Mouse (Mus musculus): ENCODE data around the gene Gm6034. TPM values are rescaled to one million over a fixed set of nuclear protein-coding genes. Genes with fewer than 3 reads are reported as not detected.
"Not testable (repeated sequence)": the region's sequence is repeated elsewhere in the genome, so short reads cannot be mapped to it uniquely, and the experiment has no call there.

The Gm6034 gene
- polyA plus RNA-seq, 1 experiment: not detected

DNA sequence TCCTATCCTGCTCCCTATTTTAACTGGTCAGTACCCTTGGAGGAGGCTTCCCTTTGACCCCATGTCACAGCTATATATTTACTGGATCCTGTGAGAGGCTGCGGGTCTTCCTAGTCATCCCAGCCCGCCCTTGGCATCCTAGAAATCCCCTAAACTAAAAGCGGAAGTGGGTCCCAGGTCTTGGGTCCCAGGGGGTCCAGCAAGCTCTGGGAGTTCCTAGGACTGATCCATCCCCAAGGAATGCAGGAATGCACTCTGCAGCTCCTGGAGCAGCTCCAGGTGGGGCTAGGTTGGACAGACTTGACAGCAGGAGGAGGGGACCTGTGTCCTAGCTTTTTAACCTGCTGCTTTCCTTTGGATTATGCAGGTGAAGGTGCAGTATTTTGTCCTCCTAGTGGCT lies 51.2 kb downstream of the Gm6034 start:
- Histone ChIP-seq H3K27ac (ENCODE audit: control insufficient read depth, insufficient read depth, low read depth, low read length) (no peak overlapping the region), H3K4me3 (ENCODE audit: control insufficient read depth, low read depth, low read length) (no peak overlapping the region), H3K4me1 (ENCODE audit: control insufficient read depth, insufficient read depth, low read length) (no peaks in the 10 kb centered on the region), H3K36me3 (ENCODE audit: control insufficient read depth, insufficient read depth, low read length) (no peaks in the 10 kb centered on the region), H3K27me3 (ENCODE audit: control insufficient read depth, insufficient read depth, low read length) (no peaks in the 10 kb centered on the region)
- TF ChIP-seq CTCF (IDR thresholded peaks at IDR 0.05; ENCODE audit: control insufficient read depth, insufficient read depth, insufficient replicate concordance, low read depth, low read length) (no peak), POLR2A (IDR thresholded peaks at IDR 0.05; ENCODE audit: control insufficient read depth, low read depth, low read length) (no peak)

DNA sequence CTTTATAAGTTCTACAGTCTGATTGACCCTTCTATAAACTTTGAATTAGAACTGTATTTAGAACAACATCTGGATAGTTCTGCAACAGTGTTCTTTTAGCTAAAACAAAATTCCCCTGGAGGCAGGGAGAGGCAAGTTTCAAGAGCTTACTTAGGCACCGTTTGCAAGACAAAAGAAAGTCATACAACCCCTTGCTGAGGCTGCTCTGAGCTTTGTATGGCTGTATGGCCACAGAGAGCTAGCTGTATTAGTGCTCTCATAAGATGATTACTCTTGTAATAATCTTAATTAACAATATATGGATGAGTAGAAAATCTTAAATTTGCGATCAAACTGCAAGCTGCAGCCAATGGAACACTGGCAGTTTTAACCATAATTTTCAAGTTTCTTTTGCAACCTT lies 56.8 kb downstream of the Gm6034 start:
- not testable (repeated sequence) for H3K27ac ChIP-seq (ENCODE audit: control insufficient read depth, insufficient read depth, low read depth, low read length); H3K4me1 ChIP-seq (ENCODE audit: control insufficient read depth, insufficient read depth, low read length); H3K36me3 ChIP-seq (ENCODE audit: control insufficient read depth, insufficient read depth, low read length); H3K4me3 ChIP-seq (ENCODE audit: control insufficient read depth, low read depth, low read length); H3K27me3 ChIP-seq (ENCODE audit: control insufficient read depth, insufficient read depth, low read length)

GRCm38 (mm10) chr17:36102091-36102490 lies 59.3 kb downstream of the Gm6034 start:
- H3K4me3 ChIP-seq (ENCODE audit: control insufficient read depth, low read depth, low read length); H3K27me3 ChIP-seq (ENCODE audit: control insufficient read depth, insufficient read depth, low read length); H3K36me3 ChIP-seq (ENCODE audit: control insufficient read depth, insufficient read depth, low read length); H3K4me1 ChIP-seq (ENCODE audit: control insufficient read depth, insufficient read depth, low read length); H3K27ac ChIP-seq (ENCODE audit: control insufficient read depth, insufficient read depth, low read depth, low read length): not testable (repeated sequence)

Other genes with a start within 250 kb of the Gm6034 start
- 1.4 TPM in 2 replicates for gene Ier3, start 221.3 kb upstream of the Gm6034 start, polyA plus RNA-seq (2012; rRNA removed)
- 13.7 and 14.1 TPM in 2 replicates for gene Flot1, start 219.7 kb upstream of the Gm6034 start, polyA plus RNA-seq (2012; rRNA removed)
- gene Tubb5, start 204.7 kb upstream of the Gm6034 start, polyA plus RNA-seq (2012; rRNA removed): 54.0 and 59.4 TPM in 2 replicates
- 73.7 and 81.1 TPM in 2 replicates for gene Mdc1, start 201.4 kb upstream of the Gm6034 start, polyA plus RNA-seq (2012; rRNA removed)
- gene Nrm, start 181.6 kb upstream of the Gm6034 start, polyA plus RNA-seq (2012; rRNA removed): 179 and 201 TPM in 2 replicates
- gene Ppp1r18, start 177.4 kb upstream of the Gm6034 start, polyA plus RNA-seq (2012; rRNA removed): 34.1 and 36.8 TPM in 2 replicates
- gene Dhx16, start 163.1 kb upstream of the Gm6034 start, polyA plus RNA-seq (2012; rRNA removed): 81.3 and 89.0 TPM in 2 replicates
- gene 2310061I04Rik, start 145.5 kb upstream of the Gm6034 start, polyA plus RNA-seq (2012; rRNA removed): 144 and 172 TPM in 2 replicates
- gene Atat1, start 132.9 kb upstream of the Gm6034 start, polyA plus RNA-seq (2012; rRNA removed): 158 and 171 TPM in 2 replicates
- gene Mrps18b, start 126.6 kb upstream of the Gm6034 start, polyA plus RNA-seq (2012; rRNA removed): 81.8 and 83.3 TPM in 2 replicates
- 100 and 104 TPM in 2 replicates for gene Ppp1r10, start 126.5 kb upstream of the Gm6034 start, polyA plus RNA-seq (2012; rRNA removed)
- 122 and 129 TPM in 2 replicates for gene Abcf1, start 73.2 kb upstream of the Gm6034 start, polyA plus RNA-seq (2012; rRNA removed)
- gene Gnl1, start 63.1 kb upstream of the Gm6034 start, polyA plus RNA-seq (2012; rRNA removed): 109 and 114 TPM in 2 replicates
- gene Prr3, start 62.7 kb upstream of the Gm6034 start, polyA plus RNA-seq (2012; rRNA removed): 35.7 and 38.2 TPM in 2 replicates
- 0.07 and 0.17 TPM in 2 replicates for gene H2-T24, start 22.4 kb upstream of the Gm6034 start, polyA plus RNA-seq (2012; rRNA removed)
- 2.8 and 4.7 TPM in 2 replicates for gene H2-T23, start 10.1 kb upstream of the Gm6034 start, polyA plus RNA-seq (2012; rRNA removed)
- 1.6 and 2.1 TPM in 2 replicates for gene H2-T22, start 214 bp upstream of the Gm6034 start, polyA plus RNA-seq (2012; rRNA removed)
- 0.22 and 0.29 TPM in 2 replicates for gene Gm11127, start 15.4 kb downstream of the Gm6034 start, polyA plus RNA-seq (2012; rRNA removed)
- not detected in 2 replicates for gene Gm19684, start 78.7 kb downstream of the Gm6034 start, polyA plus RNA-seq (2012; rRNA removed)
- not detected in 2 replicates for gene Gm7030, start 86.5 kb downstream of the Gm6034 start, polyA plus RNA-seq (2012; rRNA removed)
- gene Gm8909, start 125.6 kb downstream of the Gm6034 start, polyA plus RNA-seq (2012; rRNA removed): 0.21 TPM in 1 of 2 replicates, not detected in the other
- gene H2-T3, start 147.3 kb downstream of the Gm6034 start, polyA plus RNA-seq (2012; rRNA removed): 0.05 TPM in 1 of 2 replicates, not detected in the other
- gene Rpp21, start 215.1 kb downstream of the Gm6034 start, polyA plus RNA-seq (2012; rRNA removed): 82.5 and 90.8 TPM in 2 replicates
- gene Trim39, start 229.3 kb downstream of the Gm6034 start, polyA plus RNA-seq (2012; rRNA removed): 44.3 and 45.4 TPM in 2 replicates
- gene H2-M10.2, start 243.5 kb downstream of the Gm6034 start, polyA plus RNA-seq (2012; rRNA removed): 0.12 TPM in 1 of 2 replicates, not detected in the other